Comparison of ENCODE assay signal across 30 mouse cellular contexts in genomic region chr14:59762227-59762626, GRCm38 (mm10).
DNase-seq lines count a peak whose midpoint lies in the region; ATAC-seq and TF ChIP-seq lines count a peak whose summit lies in the region.
"Had no signal": no experiment of that assay in that cellular context is flagged by ENCODE, and none has a peak within 500 bp of the region (broad histone marks: within the 10 kb centered on the region; RNA-seq: fewer than 3 reads in every experiment).

No protein-coding gene starts in this region.

- TF ChIP-seq POLR2A in brain, embryonic 14.5 days (IDR thresholded peaks at IDR 0.05; ENCODE audit: borderline replicate concordance, extremely low read depth, insufficient read depth, insufficient read length, poor library complexity, severe bottlenecking) = no peak

- TF ChIP-seq CTCF in brain, embryonic 14.5 days (IDR thresholded peaks at IDR 0.05; ENCODE audit: borderline replicate concordance, extremely low read depth, insufficient read depth, insufficient read length) = no peak

- H3K4me1 ChIP-seq in midbrain, embryonic 11.5 days (ENCODE audit: control insufficient read depth, insufficient read depth, low read length) = no peaks in the 10 kb centered on the region
- peaks cover 14% of the 10 kb centered on the region for H3K4me1 ChIP-seq in midbrain, embryonic 10.5 days
- H3K4me1 ChIP-seq: liver, embryonic 13.5 days; megakaryocyte, embryonic 14.5 days; stomach, embryonic 15.5 days had no signal

- no peak for ATAC-seq in midbrain, embryonic 11.5 days (ENCODE audit: low FRiP score)
- peak; percentile 76 for ATAC-seq in megakaryocyte progenitor cell, adult 5-6 weeks (replicated peaks; ENCODE audit: poor library complexity)
- ATAC-seq: forebrain, postnatal 0 days; Patski had no signal

- H3K9me3 ChIP-seq in midbrain, embryonic 11.5 days (ENCODE audit: control insufficient read depth, low read length) = no peaks in the 10 kb centered on the region
- H3K9me3 ChIP-seq in midbrain, embryonic 10.5 days (replicated peaks) = no peaks in the 10 kb centered on the region
- H3K9me3 ChIP-seq: embryonic facial prominence, embryonic 10.5 days; embryonic facial prominence, embryonic 15.5 days; forebrain, embryonic 12.5 days; hindbrain, embryonic 15.5 days; liver, embryonic 13.5 days; stomach, embryonic 15.5 days had no signal

- intact Hi-C loops in heart, postnatal 25 days (cut with DNase I) = no loop called here

- H3K27ac ChIP-seq in midbrain, embryonic 11.5 days (ENCODE audit: low read depth, low read length) = no peak overlapping the region
- H3K27ac ChIP-seq in midbrain, embryonic 10.5 days (replicated peaks) = no peak overlapping the region
- H3K27ac ChIP-seq: embryonic facial prominence, embryonic 10.5 days; embryonic facial prominence, embryonic 15.5 days; forebrain, embryonic 12.5 days; hindbrain, embryonic 15.5 days; kidney, postnatal 0 days; liver, embryonic 13.5 days; stomach, embryonic 15.5 days had no signal

- no peaks in the 10 kb centered on the region for H3K27me3 ChIP-seq in midbrain, embryonic 11.5 days (ENCODE audit: control insufficient read depth, insufficient read depth, low read length)
- H3K27me3 ChIP-seq in midbrain, embryonic 10.5 days (ENCODE audit: low read depth, poor library complexity, severe bottlenecking) = peaks cover 21% of the 10 kb centered on the region
- H3K27me3 ChIP-seq: hindbrain, embryonic 15.5 days; liver, embryonic 13.5 days; megakaryocyte, embryonic 14.5 days; stomach, embryonic 15.5 days had no signal

- no peak overlapping the region for H3K4me2 ChIP-seq in midbrain, embryonic 11.5 days
- H3K4me2 ChIP-seq: embryonic facial prominence, embryonic 15.5 days; forebrain, embryonic 12.5 days; heart, embryonic 11.5 days; hindbrain, embryonic 15.5 days; liver, embryonic 13.5 days; lung, embryonic 14.5 days; stomach, embryonic 15.5 days had no signal

- DNase-seq in midbrain, embryonic 11.5 days (ENCODE audit: low spot score, missing footprints) = peak; percentile 33
- no peak for DNase-seq in midbrain, embryonic 10.5 days (ENCODE audit: low spot score)
- DNase-seq in brain, embryonic 14.5 days (ENCODE audit: low read depth) = peak; percentile 31
- no peak for DNase-seq in frontal cortex, adult 2 months (ENCODE audit: extremely low spot score in 1 of 2, low spot score in 1 of 2)
- no peak for DNase-seq in heart, postnatal 25 days (ENCODE audit: low spot score)
- DNase-seq: adrenal gland, postnatal 14 days; cerebellum, adult 18-20 months; cerebellum, postnatal 10 days; forebrain, postnatal 0 days; gastrocnemius, postnatal 25 days; heart, adult 18-20 months; heart, postnatal 4 days; kidney, adult 8-10 months; kidney, postnatal 4 days; left cerebral cortex, postnatal 4 days; liver, embryonic 13.5 days; lung, embryonic 14.5 days; midbrain, embryonic 14.5 days; right cerebral cortex, postnatal 25 days had no signal

- no peaks in the 10 kb centered on the region for H3K36me3 ChIP-seq in midbrain, embryonic 11.5 days (ENCODE audit: control insufficient read depth, insufficient read depth, low read length)
- H3K36me3 ChIP-seq in midbrain, embryonic 10.5 days = no peaks in the 10 kb centered on the region
- H3K36me3 ChIP-seq: embryonic facial prominence, embryonic 10.5 days; embryonic facial prominence, embryonic 15.5 days; forebrain, embryonic 12.5 days; G1E; hindbrain, embryonic 15.5 days; liver, embryonic 13.5 days; stomach, embryonic 15.5 days had no signal

- H3K9ac ChIP-seq in midbrain, embryonic 11.5 days (ENCODE audit: low read length) = no peak overlapping the region
- H3K9ac ChIP-seq: embryonic facial prominence, embryonic 15.5 days; forebrain, embryonic 12.5 days; forebrain, postnatal 0 days; hindbrain, embryonic 15.5 days; liver, embryonic 13.5 days; lung, embryonic 14.5 days; stomach, embryonic 15.5 days had no signal

- WGBS in midbrain, embryonic 11.5 days = 60% methylated on average over 3 of the region's 3 CpGs
- 59% methylated on average over 3 of the region's 3 CpGs for WGBS in midbrain, embryonic 10.5 days

- no peak overlapping the region for H3K4me3 ChIP-seq in midbrain, embryonic 11.5 days (ENCODE audit: low read depth, low read length)
- H3K4me3 ChIP-seq in midbrain, embryonic 10.5 days = no peak overlapping the region
- H3K4me3 ChIP-seq: embryonic facial prominence, embryonic 10.5 days; embryonic facial prominence, embryonic 15.5 days; forebrain, embryonic 12.5 days; hindbrain, embryonic 15.5 days; liver, embryonic 13.5 days; megakaryocyte, embryonic 14.5 days; stomach, embryonic 15.5 days had no signal

Comparison
In these comparisons a context has a peak if more than half of its experiments do, and no peak if none do; other contexts are left out.
1. DNase-seq: peak in midbrain, embryonic 11.5 days (single experiment) and brain, embryonic 14.5 days (single experiment); none in midbrain, embryonic 10.5 days (single experiment), frontal cortex, adult 2 months (0 of 2) and heart, postnatal 25 days (single experiment).